ENCODE assay signal across 24 mouse cellular contexts in the genomic region with DNA sequence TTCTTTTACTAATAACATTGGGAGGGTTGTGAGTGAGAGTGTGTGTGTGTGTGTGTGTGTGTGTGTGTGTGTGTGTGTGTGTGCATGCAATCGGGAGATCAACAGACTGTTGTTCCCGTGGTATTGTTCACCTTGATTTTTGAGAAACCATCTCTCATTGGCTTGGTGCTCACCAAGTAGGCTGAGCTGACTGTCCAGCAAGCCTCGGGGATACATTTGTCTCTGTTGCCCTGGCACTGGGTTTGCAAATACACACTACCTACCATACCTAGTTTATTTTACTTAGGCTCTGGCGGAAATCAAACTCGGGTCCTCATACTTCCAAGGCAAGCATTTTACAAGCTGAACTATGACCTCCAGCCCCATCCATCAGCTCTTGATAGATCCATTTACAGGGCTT.
"Had no signal": no experiment of that assay in that cellular context is flagged by ENCODE, and none has a peak within 500 bp of the region (broad histone marks: within the 10 kb centered on the region; RNA-seq: fewer than 3 reads in every experiment).

No protein-coding gene starts in this region.

- H3K27ac ChIP-seq: gastrocnemius, adult 2 months; heart, adult 2 months; heart, embryonic 13.5 days; heart, embryonic 15.5 days; hindbrain, embryonic 10.5 days; hindbrain, embryonic 12.5 days; hindbrain, embryonic 14.5 days; intestine, embryonic 15.5 days; layer of hippocampus, adult 2 months; left cerebral cortex, adult 2 months; limb, embryonic 10.5 days; limb, embryonic 12.5 days; liver, embryonic 13.5 days; liver, embryonic 15.5 days had no signal

- H3K36me3 ChIP-seq: heart, embryonic 13.5 days; heart, embryonic 15.5 days; hindbrain, embryonic 10.5 days; hindbrain, embryonic 12.5 days; intestine, embryonic 15.5 days; limb, embryonic 10.5 days; limb, embryonic 12.5 days; liver, embryonic 13.5 days; liver, embryonic 15.5 days had no signal

- DNase-seq: gastrocnemius, adult 2 months; gastrocnemius, postnatal 10 days; gastrocnemius, postnatal 25 days; heart, adult 2 months; heart, postnatal 14 days; heart, postnatal 4 days; kidney, adult 18-20 months; kidney, adult 8-10 months; kidney, postnatal 10 days; kidney, postnatal 25 days; kidney, postnatal 4 days; liver; liver, embryonic 13.5 days had no signal

- H3K4me3 ChIP-seq: gastrocnemius, adult 2 months; heart, adult 2 months; heart, embryonic 13.5 days; heart, embryonic 15.5 days; hindbrain, embryonic 10.5 days; hindbrain, embryonic 12.5 days; intestine, embryonic 15.5 days; layer of hippocampus, adult 2 months; left cerebral cortex, adult 2 months; limb, embryonic 10.5 days; limb, embryonic 12.5 days; liver, embryonic 13.5 days; liver, embryonic 15.5 days had no signal

- H3K4me1 ChIP-seq: hindbrain, embryonic 10.5 days; hindbrain, embryonic 12.5 days; intestine, embryonic 15.5 days; liver, embryonic 13.5 days; liver, embryonic 15.5 days had no signal

- H3K9me3 ChIP-seq: heart, embryonic 13.5 days; heart, embryonic 15.5 days; hindbrain, embryonic 10.5 days; hindbrain, embryonic 12.5 days; intestine, embryonic 15.5 days; limb, embryonic 10.5 days; limb, embryonic 12.5 days; liver, embryonic 13.5 days; liver, embryonic 15.5 days had no signal

- H3K27me3 ChIP-seq: heart, embryonic 13.5 days; heart, embryonic 15.5 days; hindbrain, embryonic 12.5 days; intestine, embryonic 15.5 days; limb, embryonic 12.5 days; liver, embryonic 13.5 days; liver, embryonic 15.5 days had no signal
